Mouse (Mus musculus) lung, embryonic 14.5 days (tissue): ENCODE data around the gene Ces2a. TPM values are rescaled to one million over a fixed set of nuclear protein-coding genes. Genes with fewer than 3 reads are reported as not detected.

Source experiments
- ATAC-seq: fragments of 200-750 bp; cut with Nextera tagmentation; 2 replicates; pipeline ENCODE4 v1.8.0; 2017; ENCODE audit warnings: mild to moderate bottlenecking, moderate TSS enrichment, moderate library complexity; ENCODE audit not compliant: insufficient read depth
- DNase-seq: peaks from one replicate; pipeline ENCODE4 v3.0.0-alpha.2; 2015
- H3K27ac ChIP-seq: fragments of 300-500 bp; sonication (generic); 2 replicates; pipeline ENCODE4 v1.5.1; 2014; ENCODE audit warnings: low read depth, mild to moderate bottlenecking, moderate library complexity
- H3K27me3 ChIP-seq: fragments of 300-500 bp; sonication (generic); 2 replicates; pipeline ENCODE4 v1.6.1; 2014; ENCODE audit warnings: low read length, control low read depth; ENCODE audit not compliant: insufficient read depth
- H3K36me3 ChIP-seq: fragments of 300-500 bp; sonication (generic); 2 replicates; pipeline ENCODE4 v1.6.1; 2014; ENCODE audit warnings: control low read depth; ENCODE audit not compliant: insufficient read depth
- H3K4me1 ChIP-seq: fragments of 300-500 bp; sonication (generic); 2 replicates; pipeline ENCODE4 v1.6.1; 2014; ENCODE audit warnings: antibody characterized with exemption, control low read depth; ENCODE audit not compliant: insufficient read depth
- H3K4me2 ChIP-seq: fragments of 300-500 bp; sonication (generic); 2 replicates; pipeline ENCODE4 v1.6.1; 2014; ENCODE audit warnings: mild to moderate bottlenecking
- H3K4me3 ChIP-seq: fragments of 300-500 bp; sonication (generic); 2 replicates; pipeline ENCODE4 v1.5.1; 2014; ENCODE audit warnings: low read depth, low read length
- H3K9ac ChIP-seq: fragments of 300-500 bp; sonication (generic); 2 replicates; pipeline ENCODE4 v1.6.1; 2014
- H3K9me3 ChIP-seq: fragments of 300-500 bp; sonication (generic); 2 replicates; pipeline ENCODE4 v1.6.1; 2016; ENCODE audit warnings: low read depth, low read length, control low read depth
- CTCF ChIP-seq: IDR thresholded peaks from 2 replicates; pipeline ENCODE4 v1.5.1; 2016; ENCODE audit warnings: antibody characterized with exemption, low read depth
- WGBS: fragments of 180-500 bp; shearing (Covaris S2); extraction: QIAGEN DNeasy Blood & Tissue Kit; methylation state at CpG from one replicate; pipeline ENCODE4 v1.1.7; 2014; 5-methylcytosine and 5-hydroxymethylcytosine counted together
- polyA plus RNA-seq: library from polyadenylated mRNA; unstranded; fragments of >200 nt; fragmentation: Nextera tagmentation; extraction: Ambion mirVana; gene quantifications from 2 replicates; pipeline ENCODE4 v1.2.1, GENCODE M21; 2014

The Ces2a gene
- polyA plus RNA-seq, result not detected in 2 replicates

DNA sequence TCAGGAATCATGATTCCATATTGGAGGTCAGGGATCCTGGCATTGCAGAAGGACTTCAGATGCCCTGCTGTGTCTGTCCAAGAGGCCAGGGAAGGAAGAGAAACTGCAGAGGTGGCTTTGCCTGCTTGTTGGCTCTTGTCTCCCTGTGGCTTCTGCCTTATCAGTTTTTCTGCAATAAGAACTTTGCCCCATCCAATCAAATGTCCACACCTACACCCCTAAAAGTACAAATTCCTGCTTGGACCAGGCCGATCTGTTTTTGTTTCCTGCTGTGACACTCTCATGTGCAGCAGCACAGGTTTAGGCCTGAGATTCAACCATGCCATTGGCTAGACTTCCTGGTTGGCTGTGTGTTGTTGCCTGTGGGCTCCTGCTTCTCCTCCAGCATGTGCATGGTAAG lies at the start of gene Ces2a:
Gene Ces2a (plus strand): TSS at position 251 of the 400 bp plus-strand sequence.
- H3K27ac ChIP-seq, result no peak within 1 kb of the TSS
- 71% methylated on average over 1 of the region's 1 CpGs for WGBS
- ATAC-seq (no peak), DNase-seq (no peak)
- H3K4me2 ChIP-seq, result no peak within 1 kb of the TSS
- no peak within 1 kb of the TSS for H3K9ac ChIP-seq
- no peaks in the 10 kb centered on the region for H3K27me3 ChIP-seq
- no peaks in the 10 kb centered on the region for H3K4me1 ChIP-seq
- no peak for TF ChIP-seq CTCF
- no peaks in the 10 kb centered on the region for H3K36me3 ChIP-seq
- H3K9me3 ChIP-seq, result no peaks in the 10 kb centered on the region
- H3K4me3 ChIP-seq, result no peak within 1 kb of the TSS

DNA sequence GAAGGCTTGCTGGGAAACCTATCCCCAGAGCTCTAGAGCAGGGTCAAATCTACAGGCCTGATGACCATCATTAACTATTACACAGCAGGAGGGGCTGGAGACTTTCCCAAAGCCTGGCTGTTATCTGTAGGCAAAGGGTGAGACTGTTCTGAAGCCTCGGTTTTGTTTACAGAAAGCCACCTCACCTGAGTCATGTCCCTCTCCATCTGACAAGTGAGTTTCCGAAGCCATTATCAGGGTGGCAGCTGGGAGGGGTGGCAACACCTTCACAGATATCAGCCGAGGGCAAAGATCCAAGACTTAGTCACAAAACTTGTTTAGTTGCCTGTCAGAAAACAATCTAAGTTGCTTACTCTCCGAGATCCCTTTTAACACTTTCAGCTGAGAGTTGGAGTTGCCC lies 45.4 kb upstream of the Ces2a start:
- no peak for TF ChIP-seq CTCF
- H3K27ac ChIP-seq, result no peak overlapping the region
- no peak overlapping the region for H3K9ac ChIP-seq
- H3K4me3 ChIP-seq, result no peak overlapping the region
- 37% methylated on average over 4 of the region's 4 CpGs for WGBS
- no peaks in the 10 kb centered on the region for H3K9me3 ChIP-seq
- no peaks in the 10 kb centered on the region for H3K36me3 ChIP-seq
- DNase-seq, result no peak
- ATAC-seq, result no peak
- no peaks in the 10 kb centered on the region for H3K4me1 ChIP-seq
- H3K27me3 ChIP-seq, result no peaks in the 10 kb centered on the region
- H3K4me2 ChIP-seq, result no peak overlapping the region

DNA sequence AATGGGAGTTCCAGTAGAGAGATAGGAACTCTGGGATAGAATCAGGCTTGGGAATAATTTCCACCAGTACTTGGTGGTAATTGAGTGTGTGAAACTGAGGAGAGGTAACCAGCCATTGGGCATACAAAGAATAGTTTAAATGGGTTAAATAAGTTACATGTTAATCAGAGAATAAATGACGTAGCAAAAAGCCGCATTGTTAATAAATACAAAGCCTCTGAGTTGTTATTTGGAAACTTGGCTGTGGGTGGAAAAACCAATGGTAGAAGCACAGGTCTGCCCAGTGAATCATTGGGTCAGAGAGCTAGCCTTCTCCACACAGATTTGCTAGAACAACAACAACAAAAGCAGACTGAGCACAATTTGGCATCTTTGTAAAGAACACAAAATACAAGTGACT lies 35.2 kb upstream of the Ces2a start:
- 88% methylated on average over 2 of the region's 2 CpGs for WGBS
- no peak overlapping the region for H3K27ac ChIP-seq
- H3K4me3 ChIP-seq, result no peak overlapping the region
- TF ChIP-seq CTCF, result no peak
- ATAC-seq (no peak), DNase-seq (no peak)
- no peak overlapping the region for H3K4me2 ChIP-seq
- H3K4me1 ChIP-seq, result no peaks in the 10 kb centered on the region
- no peak overlapping the region for H3K9ac ChIP-seq
- H3K27me3 ChIP-seq, result no peaks in the 10 kb centered on the region
- H3K36me3 ChIP-seq, result no peaks in the 10 kb centered on the region
- no peaks in the 10 kb centered on the region for H3K9me3 ChIP-seq

DNA sequence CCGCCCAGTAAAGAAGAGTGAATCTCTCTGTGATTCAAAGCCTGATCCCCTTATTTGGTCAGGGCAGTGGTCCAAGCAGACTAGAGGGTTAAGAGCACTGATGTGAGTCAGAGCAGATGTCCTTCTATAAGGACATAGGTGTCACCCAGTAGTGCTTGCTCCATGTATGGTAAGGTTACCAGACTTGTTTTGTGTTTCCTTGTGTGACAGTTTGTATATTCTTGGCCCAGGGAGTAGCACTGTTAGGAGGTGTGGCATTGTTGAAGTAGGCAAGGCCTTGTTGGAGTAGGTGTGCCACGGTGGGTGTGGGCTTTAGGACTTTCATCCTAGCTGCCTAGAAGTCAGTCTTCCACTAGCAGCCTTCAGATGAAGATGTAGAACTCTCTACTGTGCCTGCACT lies 31.9 kb upstream of the Ces2a start:
- no peaks in the 10 kb centered on the region for H3K27me3 ChIP-seq
- no peaks in the 10 kb centered on the region for H3K4me1 ChIP-seq
- no peak overlapping the region for H3K9ac ChIP-seq
- DNase-seq (no peak), ATAC-seq (no peak)
- no peak overlapping the region for H3K27ac ChIP-seq
- no peak overlapping the region for H3K4me3 ChIP-seq
- H3K36me3 ChIP-seq, result no peaks in the 10 kb centered on the region
- no peaks in the 10 kb centered on the region for H3K9me3 ChIP-seq
- TF ChIP-seq CTCF, result no peak
- WGBS, result 81% methylated on average over 2 of the region's 2 CpGs
- H3K4me2 ChIP-seq, result no peak overlapping the region

DNA sequence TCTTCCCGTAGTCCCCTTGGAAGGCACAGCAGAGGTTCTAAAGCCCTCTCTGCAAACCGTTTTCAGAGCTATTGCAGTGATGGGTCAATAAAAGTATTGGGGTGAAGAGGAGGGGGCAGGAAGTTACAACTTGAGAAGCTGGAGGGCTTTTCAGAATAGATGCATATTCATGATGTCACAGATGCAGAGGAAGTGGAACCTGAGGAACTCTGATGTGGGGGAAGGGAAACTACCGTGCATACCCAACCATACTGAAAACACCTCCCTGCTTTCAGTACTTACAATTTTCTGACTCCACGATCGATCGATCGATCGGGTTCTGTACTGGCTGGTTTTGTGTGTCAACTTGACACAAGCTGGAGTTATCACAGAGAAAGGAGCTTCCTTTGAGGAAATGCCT lies 12.6 kb upstream of the Ces2a start:
- DNase-seq, result no peak
- Histone ChIP-seq H3K4me2 (no peak overlapping the region), H3K4me3 (no peak overlapping the region), H3K9me3 (no peaks in the 10 kb centered on the region), H3K27ac (no peak overlapping the region), H3K9ac (no peak overlapping the region), H3K36me3 (no peaks in the 10 kb centered on the region), H3K4me1 (no peaks in the 10 kb centered on the region), H3K27me3 (no peaks in the 10 kb centered on the region)
- WGBS, result 78% methylated on average over 8 of the region's 8 CpGs
- no peak for TF ChIP-seq CTCF
- no peak for ATAC-seq

DNA sequence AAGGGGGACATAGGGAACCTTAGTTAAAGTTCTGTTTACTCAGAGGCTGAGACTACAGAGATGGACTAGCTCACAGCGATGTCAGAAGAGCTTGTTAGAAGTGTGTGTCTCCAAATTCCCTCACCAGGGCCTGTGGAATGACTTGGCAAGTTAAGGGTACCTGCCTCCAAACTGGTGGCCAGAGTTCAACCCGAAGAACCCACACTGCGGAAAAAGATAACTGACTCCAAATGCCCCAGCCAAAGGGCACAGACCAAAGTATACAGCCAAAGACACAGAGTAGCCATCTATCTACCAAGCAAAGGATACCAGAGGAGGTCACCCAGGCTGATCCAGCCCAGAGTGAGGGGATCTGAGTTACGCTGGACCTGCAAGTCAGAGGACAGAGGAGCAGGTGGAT lies 2.4 kb upstream of the Ces2a start:
- DNase-seq, result no peak
- no peaks in the 10 kb centered on the region for H3K9me3 ChIP-seq
- no peak overlapping the region for H3K4me3 ChIP-seq
- H3K9ac ChIP-seq, result no peak overlapping the region
- no peaks in the 10 kb centered on the region for H3K27me3 ChIP-seq
- 85% methylated on average over 4 of the region's 4 CpGs for WGBS
- TF ChIP-seq CTCF, result no peak
- H3K27ac ChIP-seq, result no peak overlapping the region
- no peak overlapping the region for H3K4me2 ChIP-seq
- H3K36me3 ChIP-seq, result no peaks in the 10 kb centered on the region
- ATAC-seq, result no peak
- H3K4me1 ChIP-seq, result no peaks in the 10 kb centered on the region

DNA sequence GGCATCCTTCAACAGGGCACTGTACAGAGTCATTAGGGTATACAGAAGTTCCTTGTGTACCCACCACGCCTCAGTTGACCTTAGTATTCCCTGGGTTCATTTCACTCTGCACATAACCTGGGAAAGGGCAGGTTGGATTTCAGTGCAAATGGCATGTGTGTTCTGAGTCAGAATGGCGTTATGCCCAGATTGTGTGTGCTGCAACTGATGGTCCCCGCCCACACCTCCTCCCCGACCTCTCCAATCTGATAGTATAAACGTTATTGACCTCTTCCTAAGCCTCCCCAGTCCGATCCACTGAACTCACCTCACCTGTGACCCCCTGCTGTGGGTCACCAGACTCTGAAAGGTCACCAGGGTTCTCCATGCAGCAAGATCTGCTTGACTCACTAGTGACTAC lies 1.8 kb upstream of the Ces2a start:
- ATAC-seq, result no peak
- Histone ChIP-seq H3K4me1 (no peaks in the 10 kb centered on the region), H3K9ac (no peak overlapping the region), H3K4me2 (no peak overlapping the region), H3K27ac (no peak overlapping the region), H3K27me3 (no peaks in the 10 kb centered on the region), H3K36me3 (no peaks in the 10 kb centered on the region), H3K9me3 (no peaks in the 10 kb centered on the region), H3K4me3 (no peak overlapping the region)
- TF ChIP-seq CTCF, result no peak
- 45% methylated on average over 6 of the region's 6 CpGs for WGBS
- DNase-seq, result no peak

DNA sequence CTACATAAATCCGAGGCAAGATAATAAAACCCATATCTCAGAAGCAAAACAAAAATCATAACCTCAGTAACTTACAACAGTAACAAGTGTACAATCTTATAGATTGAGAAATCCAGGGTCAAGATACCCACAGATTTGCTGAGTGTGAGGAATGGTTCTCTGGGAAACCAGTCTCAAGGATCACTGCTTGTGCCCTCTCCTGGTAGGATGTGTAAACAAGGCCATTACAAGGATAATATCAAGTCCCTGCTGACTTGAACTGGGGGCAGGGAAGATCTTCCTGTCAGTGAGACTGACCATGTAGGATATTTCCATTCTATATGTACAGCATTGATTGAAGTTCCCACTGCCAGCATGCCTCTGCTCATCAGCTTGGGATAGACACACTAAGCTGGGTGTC lies 8.2 kb downstream of the Ces2a start:
- H3K4me2 ChIP-seq, result no peak overlapping the region
- no peak for DNase-seq
- no peak for ATAC-seq
- no peaks in the 10 kb centered on the region for H3K36me3 ChIP-seq
- TF ChIP-seq CTCF, result no peak
- no peak overlapping the region for H3K27ac ChIP-seq
- H3K9ac ChIP-seq, result no peak overlapping the region
- no peak overlapping the region for H3K4me3 ChIP-seq
- H3K27me3 ChIP-seq, result no peaks in the 10 kb centered on the region
- WGBS, result 71% methylated on average over 1 of the region's 1 CpGs
- no peaks in the 10 kb centered on the region for H3K4me1 ChIP-seq
- H3K9me3 ChIP-seq, result no peaks in the 10 kb centered on the region
